Mouse (Mus musculus) heart, adult 11 months (tissue): ENCODE data around the gene Dnaaf2.

ENCODE experiments used
- DNase-seq: peaks from one replicate; pipeline ENCODE4 v3.0.0; 2022

Gene Dnaaf2

DNA sequence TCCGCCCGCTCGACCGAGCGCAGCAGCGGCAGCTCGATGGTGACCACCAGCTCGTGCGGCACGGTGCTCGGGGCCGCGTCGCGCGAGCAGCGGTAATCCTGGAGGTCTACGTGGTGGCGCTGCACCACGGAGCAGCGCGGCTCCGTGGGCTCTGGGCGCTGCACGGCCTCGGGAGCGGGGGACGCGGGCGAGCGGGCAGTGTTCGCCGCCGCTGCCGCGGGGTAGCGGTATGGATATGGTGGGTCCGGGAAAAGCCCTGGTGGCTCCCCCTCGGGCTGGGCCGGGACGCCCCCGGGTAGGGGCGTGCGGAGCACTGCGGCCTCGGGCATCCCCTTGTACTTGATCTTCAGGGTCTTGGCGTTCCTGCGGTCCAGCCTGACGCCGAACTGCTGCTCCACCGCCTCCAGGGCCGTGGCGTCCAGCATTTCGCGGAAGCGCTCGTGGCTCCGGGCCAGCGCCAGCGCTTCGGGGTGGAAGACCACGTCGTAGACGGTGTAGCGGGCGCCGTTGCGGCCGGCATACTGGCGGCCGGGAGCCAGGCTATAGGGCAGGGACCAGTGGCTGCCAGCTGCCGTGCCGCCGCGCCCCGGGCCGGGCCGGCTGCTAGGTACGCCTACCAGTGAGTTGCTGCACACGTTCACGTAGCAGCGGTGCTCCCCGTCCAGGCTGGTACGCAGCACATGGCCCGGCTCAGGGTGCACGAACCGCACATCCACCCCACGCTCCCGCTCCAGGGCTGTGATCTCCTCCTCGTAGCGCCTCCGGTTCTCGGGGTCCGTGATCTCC lies 658 bp downstream of the Dnaaf2 start:
- peak; percentile 93 for DNase-seq

DNA sequence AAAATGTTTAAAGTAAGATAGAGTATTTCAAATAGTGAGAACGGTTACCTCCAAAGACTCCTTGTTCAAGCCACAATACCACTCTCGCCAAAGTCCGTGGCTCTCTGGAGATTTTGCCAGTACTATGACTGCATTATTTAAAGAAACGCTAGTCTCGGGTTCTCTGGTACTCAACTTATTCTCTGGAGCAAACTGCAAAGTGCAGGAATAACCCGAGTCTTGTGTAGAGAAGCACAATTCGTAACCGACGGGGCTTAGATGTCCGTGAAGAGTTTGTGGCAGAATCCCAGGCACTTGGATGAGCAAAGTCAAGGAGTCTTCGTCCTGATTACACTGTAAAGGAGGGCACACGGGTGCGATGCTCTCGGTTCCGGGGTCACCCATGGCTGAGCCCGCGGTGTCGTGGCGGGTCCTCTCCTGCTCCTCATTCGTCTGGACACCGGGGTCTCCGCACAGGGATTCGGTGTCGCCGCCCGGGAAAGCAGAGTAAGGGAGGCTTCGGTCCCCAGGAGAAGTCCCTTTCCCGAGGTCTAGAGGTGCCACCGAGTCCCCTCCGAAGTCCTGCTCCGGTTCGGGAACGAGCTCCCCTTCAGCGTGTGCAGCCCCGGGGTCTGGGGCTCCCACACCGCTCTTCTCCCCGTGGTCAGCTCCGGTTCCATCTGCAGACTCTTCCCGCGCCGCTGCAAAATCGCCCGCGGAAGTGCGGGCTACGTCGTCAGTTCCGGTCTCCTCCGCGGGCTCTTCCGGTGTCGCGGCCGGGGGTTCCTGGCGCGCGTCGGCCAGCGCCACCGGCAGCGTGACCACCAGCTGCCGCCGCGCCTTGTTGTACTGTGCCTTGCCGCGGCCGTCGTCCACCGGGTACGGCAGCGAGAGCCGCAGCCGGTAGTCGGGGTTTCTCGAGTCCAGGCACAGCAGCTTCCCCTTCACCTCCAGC lies 1.5 kb downstream of the Dnaaf2 start, which contains the start of gene Gm49383:
TSS of gene Gm49383 (minus strand) at position 661 of the 934 bp plus-strand sequence.
- peak; percentile 97 for DNase-seq

DNA sequence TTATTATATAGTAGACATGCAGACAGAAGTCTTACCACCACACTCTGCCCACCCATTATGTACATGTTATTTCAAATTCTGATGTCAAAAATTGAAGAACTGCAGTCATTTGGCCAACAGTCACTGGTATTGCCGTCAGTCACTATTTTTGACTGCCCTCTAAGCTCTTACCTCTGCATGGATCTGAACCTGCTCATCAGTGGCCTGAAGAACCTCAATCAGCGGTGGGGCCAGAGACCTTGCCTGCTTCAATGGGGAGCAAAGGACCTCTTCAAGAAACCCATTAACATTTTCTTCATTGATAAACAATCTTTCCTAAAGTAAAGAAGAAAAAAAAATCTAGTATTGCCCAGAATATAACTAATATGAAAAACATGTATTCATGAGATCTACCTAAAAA lies 5.6 kb downstream of the Dnaaf2 start:
- DNase-seq: peak; percentile 52

DNA sequence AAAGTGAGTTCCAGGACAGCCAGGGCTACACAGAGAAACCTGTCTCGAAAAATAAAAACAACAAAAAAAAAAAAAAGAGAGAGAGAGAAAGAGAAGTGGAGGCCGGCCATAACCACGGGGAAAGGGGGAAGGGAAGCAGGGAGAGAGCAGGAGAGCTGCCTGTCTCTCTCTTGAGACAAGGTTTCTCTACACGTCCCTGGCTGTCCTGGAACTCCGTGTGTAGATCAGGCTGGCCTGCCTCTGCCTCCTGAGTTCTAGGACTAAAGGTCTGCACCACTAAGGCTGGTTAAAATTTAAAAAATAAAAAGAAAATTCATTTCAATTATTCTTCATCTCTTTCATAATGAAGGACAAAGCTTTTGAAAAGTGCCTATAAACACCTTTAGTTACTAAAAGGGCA lies 6.8 kb downstream of the Dnaaf2 start:
- DNase-seq: peak; percentile 73

- peak; percentile 52 for DNase-seq
Measured at GRCm38 (mm10) chr12:69190522-69190921, 7.7 kb downstream of the Dnaaf2 start.

DNA sequence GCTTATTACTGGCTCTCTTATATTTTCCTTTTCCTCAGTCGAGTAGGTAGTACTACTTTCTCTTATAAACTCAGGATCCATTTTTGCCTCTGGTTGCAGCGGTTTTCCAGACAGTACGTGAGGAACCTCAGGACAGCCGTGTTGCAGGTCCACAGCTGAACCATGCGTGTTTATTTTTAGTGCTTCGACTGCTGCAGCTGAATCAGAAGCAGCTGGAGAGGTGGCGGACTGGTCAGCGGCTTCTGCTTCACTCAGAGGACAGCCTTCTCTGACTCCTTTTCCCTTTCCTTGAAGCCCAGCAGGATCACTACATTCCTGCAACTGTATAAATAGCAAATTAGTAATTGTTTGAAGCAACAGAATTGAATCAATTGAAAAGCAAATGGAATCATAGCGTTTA lies 8.2 kb downstream of the Dnaaf2 start:
- DNase-seq: peak; percentile 78

GRCm38 (mm10) chr12:69186811-69187471 lies 11.3 kb downstream of the Dnaaf2 start:
- DNase-seq: no peak

DNA sequence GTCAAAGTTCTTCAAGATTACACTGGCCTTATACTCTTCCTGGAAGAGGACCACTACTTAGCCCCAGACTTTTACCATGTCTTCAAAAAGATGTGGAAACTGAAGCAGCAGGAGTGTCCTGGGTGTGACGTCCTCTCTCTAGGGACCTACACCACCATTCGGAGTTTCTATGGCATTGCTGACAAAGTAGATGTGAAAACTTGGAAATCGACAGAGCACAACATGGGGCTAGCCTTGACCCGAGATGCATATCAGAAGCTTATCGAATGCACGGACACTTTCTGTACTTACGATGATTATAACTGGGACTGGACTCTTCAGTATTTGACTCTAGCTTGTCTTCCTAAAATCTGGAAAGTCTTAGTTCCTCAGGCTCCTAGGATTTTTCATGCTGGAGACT lies 12.9 kb downstream of the Dnaaf2 start:
- peak; percentile 88 for DNase-seq

DNA sequence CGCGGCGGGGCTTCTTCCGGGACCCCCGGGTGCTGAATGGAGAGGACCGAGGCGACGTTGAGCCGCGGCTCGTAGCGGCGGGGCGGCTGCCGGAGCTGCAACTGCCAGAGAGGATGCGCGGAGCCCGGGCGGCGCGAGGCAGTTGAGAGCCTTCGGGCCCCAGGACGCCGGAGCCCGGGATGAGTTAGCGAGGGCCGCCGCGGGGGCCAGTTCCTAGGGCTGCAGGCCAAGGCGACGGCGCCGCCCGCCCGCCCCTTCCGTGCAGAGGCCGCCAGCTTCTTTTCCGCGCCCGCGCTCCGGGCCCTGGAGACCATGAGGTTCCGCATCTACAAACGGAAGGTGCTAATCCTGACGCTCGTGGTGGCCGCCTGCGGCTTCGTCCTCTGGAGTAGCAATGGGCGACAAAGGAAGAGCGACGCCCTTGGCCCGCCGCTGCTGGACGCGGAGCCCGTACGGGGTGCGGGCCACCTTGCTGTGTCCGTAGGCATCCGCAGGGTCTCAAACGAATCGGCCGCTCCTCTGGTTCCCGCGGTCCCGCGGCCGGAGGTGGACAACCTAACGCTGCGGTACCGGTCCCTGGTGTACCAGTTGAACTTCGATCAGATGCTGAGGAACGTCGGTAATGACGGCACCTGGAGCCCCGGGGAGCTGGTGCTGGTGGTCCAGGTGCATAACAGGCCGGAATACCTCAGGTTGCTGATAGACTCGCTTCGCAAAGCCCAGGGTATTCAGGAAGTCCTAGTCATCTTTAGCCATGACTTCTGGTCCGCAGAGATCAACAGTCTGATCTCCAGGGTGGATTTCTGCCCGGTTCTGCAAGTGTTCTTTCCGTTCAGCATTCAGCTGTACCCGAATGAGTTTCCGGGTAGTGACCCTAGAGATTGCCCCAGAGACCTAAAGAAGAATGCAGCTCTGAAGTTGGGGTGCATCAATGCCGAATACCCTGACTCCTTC lies 13.6 kb downstream of the Dnaaf2 start:
- DNase-seq: peak; percentile 97

- DNase-seq: peak; percentile 100
Measured at GRCm38 (mm10) chr12:69183583-69184308, 14.5 kb downstream of the Dnaaf2 start, which contains the start of the genes Rpl36al and Mgat2. Rpl36al (minus strand) TSS chr12:69184083. Mgat2 (plus strand) TSS chr12:69184157.

- DNase-seq: peak; percentile 82
Measured at GRCm38 (mm10) chr12:69181800-69182199, 16.4 kb downstream of the Dnaaf2 start.

- no peak for DNase-seq
Measured at GRCm38 (mm10) chr12:69179371-69179770, 18.9 kb downstream of the Dnaaf2 start.

- peak; percentile 81 for DNase-seq
Measured at GRCm38 (mm10) chr12:69177526-69177925, 20.7 kb downstream of the Dnaaf2 start.

- no peak for DNase-seq
Measured at GRCm38 (mm10) chr12:69175975-69176374, 22.3 kb downstream of the Dnaaf2 start.

DNA sequence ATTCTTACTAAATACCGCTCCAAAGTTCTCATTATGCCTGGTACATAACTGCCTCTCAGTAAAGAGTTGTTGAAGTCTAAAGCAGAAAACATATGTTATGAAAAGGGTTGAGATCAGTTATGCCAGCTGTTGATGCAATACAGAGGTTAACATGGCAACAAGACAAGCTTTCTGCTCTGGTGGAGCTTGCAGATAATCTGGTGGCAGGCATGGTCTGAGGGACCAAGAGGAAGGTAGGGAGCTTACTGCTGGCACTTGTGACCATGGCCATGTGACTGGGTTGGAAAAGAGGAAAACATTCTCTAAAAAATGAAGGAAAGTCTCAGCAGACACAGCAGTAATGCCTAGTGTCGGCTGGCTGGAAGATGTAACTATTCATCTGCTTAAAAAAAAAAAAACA lies 26.9 kb downstream of the Dnaaf2 start:
- DNase-seq: no peak

DNA sequence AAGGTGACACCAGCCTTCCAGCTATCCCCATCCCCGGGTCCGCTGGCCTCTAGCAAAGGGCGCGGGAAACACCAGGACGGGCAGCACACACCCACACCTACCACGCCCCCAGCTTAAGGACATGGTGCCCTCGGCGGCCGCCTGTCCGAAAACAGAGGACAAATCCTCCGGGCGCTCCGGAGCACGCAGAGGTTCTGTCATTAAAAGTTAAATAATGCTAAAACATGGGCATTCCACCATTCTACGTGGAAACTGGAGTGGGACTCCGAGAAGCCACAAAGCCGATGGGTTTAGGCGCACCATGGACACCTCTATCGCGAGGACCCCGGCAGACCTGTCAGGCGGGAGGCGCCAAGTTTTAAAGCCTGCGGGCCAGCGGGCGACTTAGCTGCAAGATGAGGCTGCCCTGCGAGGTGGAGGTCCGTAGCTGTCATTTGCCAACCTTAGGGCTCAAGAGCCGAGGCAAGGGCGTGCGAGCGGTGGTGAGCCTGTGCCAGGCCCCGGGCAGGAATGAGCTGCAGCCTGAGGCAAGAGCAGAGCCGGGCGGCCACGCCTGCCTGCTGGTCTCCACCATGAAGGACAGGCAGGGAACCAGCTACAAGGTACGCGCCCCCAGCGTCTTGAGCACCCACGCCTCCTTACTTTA lies 29.6 kb downstream of the Dnaaf2 start, which contains the start of gene Lrr1:
TSS of gene Lrr1 (plus strand) at position 354 of the 646 bp plus-strand sequence.
- DNase-seq: peak; percentile 99

DNA sequence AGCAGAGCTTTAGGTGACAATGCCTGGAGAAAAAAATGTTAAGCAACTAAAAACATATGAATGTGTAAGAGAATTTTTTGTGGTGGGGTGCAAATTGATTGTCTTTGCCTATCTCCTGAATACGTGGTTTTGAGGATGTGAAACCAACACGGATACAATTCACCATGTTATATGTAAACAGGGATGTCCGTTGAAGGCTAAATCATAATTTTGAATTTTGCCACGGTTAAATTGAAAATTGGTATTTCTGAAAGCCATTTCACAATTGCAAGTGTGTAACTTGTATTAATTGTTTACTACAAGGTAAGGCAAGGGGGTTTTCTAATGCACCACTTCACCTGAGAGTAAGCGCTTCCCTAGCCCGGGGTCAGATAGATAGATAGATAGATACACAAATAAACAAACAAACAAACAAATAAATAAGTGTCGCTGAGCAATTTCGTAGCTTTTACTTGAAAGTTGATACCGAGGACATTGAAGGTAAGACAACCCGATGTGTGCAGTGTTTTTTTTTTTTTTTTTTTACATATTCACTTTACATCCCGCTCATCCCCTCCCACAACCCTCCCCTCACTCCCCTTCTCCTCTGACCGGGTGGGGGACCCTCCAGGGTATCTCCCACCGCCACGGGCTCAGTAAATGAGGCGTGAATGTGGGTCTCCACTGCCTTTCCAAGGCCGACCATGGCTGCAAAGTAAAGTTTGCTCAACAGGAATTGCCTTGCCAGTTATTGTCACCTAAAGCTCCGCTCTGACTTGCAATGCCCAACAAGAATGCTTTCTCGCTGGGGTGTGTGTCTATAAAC lies 30.4 kb downstream of the Dnaaf2 start:
- peak; percentile 5 for DNase-seq

- peak; percentile 53 for DNase-seq
Measured at GRCm38 (mm10) chr12:69166861-69167581, 31.2 kb downstream of the Dnaaf2 start.

DNA sequence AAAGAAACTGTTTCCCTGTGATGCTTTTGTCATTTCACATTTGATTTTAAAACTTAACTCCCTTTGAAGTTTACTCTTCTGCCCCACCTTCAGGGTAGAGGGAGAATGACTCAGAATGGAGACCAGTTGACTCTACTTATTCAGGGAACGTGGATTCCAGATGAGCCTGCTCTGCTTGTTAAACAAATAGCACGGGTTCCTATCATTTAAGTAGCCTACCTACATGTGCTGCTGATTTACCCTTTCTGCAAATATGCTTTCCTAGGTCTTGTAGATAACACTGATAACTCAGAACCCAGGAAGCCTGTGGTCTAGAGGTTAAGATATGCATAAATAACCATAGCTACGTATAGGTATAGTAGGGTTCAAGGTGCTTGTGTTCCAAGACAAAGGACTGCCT lies 33.3 kb downstream of the Dnaaf2 start:
- no peak for DNase-seq
